Mouse (Mus musculus) neural tube, embryonic 14.5 days (tissue): Measurements from ENCODE around the gene Vmn1r103. TPM values are rescaled to one million over a fixed set of nuclear protein-coding genes. Genes with fewer than 3 reads are reported as not detected.
"Not testable (repeated sequence)": the region's sequence is repeated elsewhere in the genome, so short reads cannot be mapped to it uniquely, and the experiment has no call there.

Experiments
- ATAC-seq: fragments of 200-750 bp; cut with Nextera tagmentation; 2 replicates; pipeline ENCODE4 v1.8.0; 2017; ENCODE audit warnings: low read depth, mild to moderate bottlenecking, moderate TSS enrichment, moderate library complexity
- H3K27ac ChIP-seq: fragments of 300-500 bp; sonication (generic); 2 replicates; pipeline ENCODE4 v1.5.1; 2014; ENCODE audit warnings: low read depth, mild to moderate bottlenecking, control low read depth, low read length, moderate library complexity, mixed read lengths
- H3K27me3 ChIP-seq: fragments of 300-500 bp; sonication (generic); 2 replicates; pipeline ENCODE4 v1.6.1; 2014; ENCODE audit warnings: low read length; ENCODE audit not compliant: control insufficient read depth, insufficient read depth
- H3K36me3 ChIP-seq: fragments of 300-500 bp; sonication (generic); 2 replicates; pipeline ENCODE4 v1.6.1; 2014; ENCODE audit warnings: low read length, mixed read lengths; ENCODE audit not compliant: control insufficient read depth, insufficient read depth
- H3K4me1 ChIP-seq: fragments of 300-500 bp; sonication (generic); 2 replicates; pipeline ENCODE4 v1.6.1; 2014; ENCODE audit warnings: low read length; ENCODE audit not compliant: control insufficient read depth, insufficient read depth
- H3K4me2 ChIP-seq: fragments of 300-500 bp; sonication (generic); 2 replicates; pipeline ENCODE4 v1.6.1; 2014; ENCODE audit warnings: mild to moderate bottlenecking, low read depth, low read length, control low read depth
- H3K4me3 ChIP-seq: fragments of 300-500 bp; sonication (generic); 2 replicates; pipeline ENCODE4 v1.5.1; 2014; ENCODE audit warnings: low read depth, low read length, control low read depth, mixed read lengths
- H3K9ac ChIP-seq: fragments of 300-500 bp; sonication (generic); replicated peaks from 2 replicates; pipeline ENCODE4 v1.6.1; 2014; ENCODE audit warnings: low read depth, mild to moderate bottlenecking, control low read depth, low read length, mixed read lengths
- H3K9me3 ChIP-seq: fragments of 300-500 bp; sonication (generic); 2 replicates; pipeline ENCODE4 v1.6.1; 2016; ENCODE audit warnings: low read length; ENCODE audit not compliant: control insufficient read depth
- WGBS: fragments of 180-500 bp; shearing (Covaris S2); extraction: QIAGEN DNeasy Blood & Tissue Kit; methylation state at CpG from one replicate; pipeline ENCODE4 v1.1.7; 2014; 5-methylcytosine and 5-hydroxymethylcytosine counted together
- polyA plus RNA-seq: library from polyadenylated mRNA; unstranded; fragments of >200 nt; fragmentation: Nextera tagmentation; extraction: Ambion mirVana; gene quantifications from 2 replicates; pipeline ENCODE4 v1.2.1, GENCODE M21; 2014

Gene Vmn1r103
- not detected in 2 replicates for polyA plus RNA-seq

GRCm38 (mm10) chr7:20510434-20510833 lies at the start of gene Vmn1r103:
Gene Vmn1r103, minus strand, starts transcription at chr7:20510534.
- H3K4me1 ChIP-seq, H3K36me3 ChIP-seq, H3K9me3 ChIP-seq, H3K9ac ChIP-seq, ATAC-seq, H3K4me3 ChIP-seq, H3K27me3 ChIP-seq, H3K27ac ChIP-seq, H3K4me2 ChIP-seq: not testable (repeated sequence)
- WGBS = no CpG with 5 or more reads among the region's 3 CpGs

- not testable (repeated sequence) for H3K4me1 ChIP-seq, H3K4me3 ChIP-seq, H3K27me3 ChIP-seq, ATAC-seq, H3K36me3 ChIP-seq, H3K9me3 ChIP-seq, H3K4me2 ChIP-seq, H3K27ac ChIP-seq, H3K9ac ChIP-seq
- no CpG with 5 or more reads among the region's 1 CpGs for WGBS
Measured at GRCm38 (mm10) chr7:20545657-20546056, 35.3 kb upstream of the Vmn1r103 start, which contains the start of gene Gm5726. Gene Gm5726, minus strand, starts transcription at chr7:20545757.

- not testable (repeated sequence) for H3K4me3 ChIP-seq, ATAC-seq, H3K9me3 ChIP-seq, H3K27me3 ChIP-seq, H3K4me1 ChIP-seq, H3K27ac ChIP-seq, H3K4me2 ChIP-seq, H3K9ac ChIP-seq, H3K36me3 ChIP-seq
- no CpG with 5 or more reads among the region's 3 CpGs for WGBS
Measured at GRCm38 (mm10) chr7:20533537-20533936, 23.2 kb upstream of the Vmn1r103 start, which contains the start of gene Vmn1r104. Gene Vmn1r104, plus strand, starts transcription at chr7:20533837.

GRCm38 (mm10) chr7:20474825-20475224 lies 35.5 kb downstream of the Vmn1r103 start, which contains the start of gene Gm10670:
Gene Gm10670, minus strand, starts transcription at chr7:20474925.
- ATAC-seq, H3K4me2 ChIP-seq, H3K4me1 ChIP-seq, H3K9me3 ChIP-seq, H3K36me3 ChIP-seq, H3K27ac ChIP-seq, H3K27me3 ChIP-seq, H3K4me3 ChIP-seq, H3K9ac ChIP-seq: not testable (repeated sequence)
- WGBS = no CpG with 5 or more reads among the region's 5 CpGs

Other genes starting within 250 kb of the Vmn1r103 start
- not detected in 2 replicates for gene Gm5890, start 247.7 kb downstream of the Vmn1r103 start, polyA plus RNA-seq
- not detected in 2 replicates for gene Gm4133, start 176.5 kb downstream of the Vmn1r103 start, polyA plus RNA-seq
- not detected in 2 replicates for gene Gm5728, start 135.1 kb downstream of the Vmn1r103 start, polyA plus RNA-seq
- not detected in 2 replicates for gene Vmn1r100, start 92.6 kb downstream of the Vmn1r103 start, polyA plus RNA-seq
- not detected in 2 replicates for gene Vmn1r101, start 67.9 kb downstream of the Vmn1r103 start, polyA plus RNA-seq
- not detected in 2 replicates for gene Gm10670, start 35.6 kb downstream of the Vmn1r103 start, polyA plus RNA-seq
- gene Vmn1r104, start 23.3 kb upstream of the Vmn1r103 start, polyA plus RNA-seq = not detected in 2 replicates
- gene Gm5726, start 35.2 kb upstream of the Vmn1r103 start, polyA plus RNA-seq = not detected in 2 replicates
- gene Gm4141, start 65.7 kb upstream of the Vmn1r103 start, polyA plus RNA-seq = not detected in 2 replicates
- gene Gm4513, start 88.5 kb upstream of the Vmn1r103 start, polyA plus RNA-seq = not detected in 2 replicates
- not detected in 2 replicates for gene Vmn1r107, start 158.4 kb upstream of the Vmn1r103 start, polyA plus RNA-seq
- not detected in 2 replicates for gene Vmn1r111, start 192.7 kb upstream of the Vmn1r103 start, polyA plus RNA-seq
- gene Gm10668, start 220.1 kb upstream of the Vmn1r103 start, polyA plus RNA-seq = not detected in 2 replicates